Mouse (Mus musculus) limb, embryonic 14.5 days (tissue): ENCODE results near the gene Rplp2. TPM values are rescaled to one million over a fixed set of nuclear protein-coding genes. Genes with fewer than 3 reads are reported as not detected.
A peak's percentile ranks its signal among the peaks of the same experiment; 100 is the strongest.

ENCODE experiments used
- ATAC-seq: fragments of 200-750 bp; cut with Nextera tagmentation; 2 replicates; pipeline ENCODE4 v1.8.0; 2017; ENCODE audit warnings: low read depth, moderate number of reproducible peaks, moderate TSS enrichment; ENCODE audit not compliant: low FRiP score
- DNase-seq: peaks from one replicate; pipeline ENCODE4 v3.0.0-alpha.2; 2015; ENCODE audit warnings: low spot score
- H3K27ac ChIP-seq: fragments of 300-500 bp; sonication (generic); replicated peaks from 2 replicates; pipeline ENCODE4 v1.5.1; 2014; ENCODE audit warnings: low read depth, mild to moderate bottlenecking, low read length, moderate library complexity, mixed read lengths
- H3K27me3 ChIP-seq: fragments of 300-500 bp; sonication (generic); 2 replicates; pipeline ENCODE4 v1.6.1; 2014; ENCODE audit warnings: low read length, mixed read lengths; ENCODE audit not compliant: control insufficient read depth, insufficient read depth
- H3K36me3 ChIP-seq: fragments of 300-500 bp; sonication (generic); 2 replicates; pipeline ENCODE4 v1.6.1; 2014; ENCODE audit warnings: mild to moderate bottlenecking, low read length, moderate library complexity, mixed read lengths; ENCODE audit not compliant: control insufficient read depth, insufficient read depth
- H3K4me1 ChIP-seq: fragments of 300-500 bp; sonication (generic); 2 replicates; pipeline ENCODE4 v1.6.1; 2014; ENCODE audit warnings: antibody characterized with exemption, low read length, mixed read lengths; ENCODE audit not compliant: control insufficient read depth, insufficient read depth
- H3K4me2 ChIP-seq: fragments of 300-500 bp; sonication (generic); replicated peaks from 2 replicates; pipeline ENCODE4 v1.6.1; 2014; ENCODE audit warnings: low read depth, mild to moderate bottlenecking, low read length, moderate library complexity; ENCODE audit not compliant: severe bottlenecking
- H3K4me3 ChIP-seq: fragments of 300-500 bp; sonication (generic); replicated peaks from 2 replicates; pipeline ENCODE4 v1.5.1; 2014; ENCODE audit warnings: low read length
- H3K9ac ChIP-seq: fragments of 300-500 bp; sonication (generic); 2 replicates; pipeline ENCODE4 v1.6.1; 2014; ENCODE audit warnings: mild to moderate bottlenecking, low read depth, low read length, moderate library complexity; ENCODE audit not compliant: severe bottlenecking
- H3K9me3 ChIP-seq: fragments of 300-500 bp; sonication (generic); 2 replicates; pipeline ENCODE4 v1.6.1; 2016; ENCODE audit warnings: low read length; ENCODE audit not compliant: control insufficient read depth
- POLR2A ChIP-seq: fragments of 200-500 bp; IDR thresholded peaks from 2 replicates; pipeline ENCODE4 v1.8.0; 2012; ENCODE audit warnings: inconsistent platforms, mild to moderate bottlenecking, moderate library complexity, borderline replicate concordance; ENCODE audit not compliant: insufficient read depth, insufficient read length; ENCODE audit errors: extremely low read depth
- WGBS: fragments of 180-500 bp; shearing (Covaris S2); extraction: QIAGEN DNeasy Blood & Tissue Kit; methylation state at CpG from one replicate; pipeline ENCODE4 v1.1.7; 2014; 5-methylcytosine and 5-hydroxymethylcytosine counted together
- polyA plus RNA-seq, 2 experiments: library from polyadenylated mRNA; depleted of rRNA in 1 of 2; stranded (reverse) in 1 of 2; unstranded in 1 of 2; fragments of >200 nt; fragmentation: Nextera tagmentation in 1 of 2; extraction: Ambion mirVana in 1 of 2; gene quantifications; 2 replicates each; pipeline versions ENCODE4 v1.2.1 to v1.2.3; 2012 to 2014

Gene Rplp2
- polyA plus RNA-seq, 2 experiments, result 1,364 to 1,375 TPM

GRCm38 (mm10) chr7:141432186-141432611 lies 15.0 kb upstream of the Rplp2 start:
- ATAC-seq, result no peak

GRCm38 (mm10) chr7:141432741-141433516 lies 14.2 kb upstream of the Rplp2 start:
- no peak overlapping the region for H3K4me3 ChIP-seq
- no peak for ATAC-seq
- no peak overlapping the region for H3K9ac ChIP-seq
- peaks cover 32% of the 10 kb centered on the region for H3K4me1 ChIP-seq
- no peaks in the 10 kb centered on the region for H3K9me3 ChIP-seq
- H3K36me3 ChIP-seq, result peaks cover 39% of the 10 kb centered on the region
- DNase-seq, result no peak
- WGBS, result 93% methylated on average over 6 of the region's 6 CpGs
- H3K27ac ChIP-seq, result no peak overlapping the region
- H3K4me2 ChIP-seq, result no peak overlapping the region
- no peaks in the 10 kb centered on the region for H3K27me3 ChIP-seq
- TF ChIP-seq POLR2A, result no peak

More at GRCm38 (mm10) chr7:141432186-141432611, 15.0 kb upstream of the Rplp2 start:
- peaks cover 32% of the 10 kb centered on the region for H3K4me1 ChIP-seq
- no peak for DNase-seq
- no peak overlapping the region for H3K27ac ChIP-seq
- TF ChIP-seq POLR2A, result no peak
- peaks cover 39% of the 10 kb centered on the region for H3K36me3 ChIP-seq
- no peak overlapping the region for H3K4me3 ChIP-seq
- H3K4me2 ChIP-seq, result no peak overlapping the region
- no peak overlapping the region for H3K9ac ChIP-seq
- H3K27me3 ChIP-seq, result no peaks in the 10 kb centered on the region
- H3K9me3 ChIP-seq, result no peaks in the 10 kb centered on the region
- 70% methylated on average over 8 of the region's 8 CpGs for WGBS

GRCm38 (mm10) chr7:141433517-141434400 lies 13.4 kb upstream of the Rplp2 start:
- WGBS, result 68% methylated on average over 15 of the region's 15 CpGs
- Histone ChIP-seq H3K4me2 (peak overlapping the region; percentile 83), H3K36me3 (peaks cover 39% of the 10 kb centered on the region), H3K27ac (no peak overlapping the region), H3K4me1 (peaks cover 32% of the 10 kb centered on the region), H3K4me3 (peak overlapping the region; percentile 47), H3K9ac (peak overlapping the region; percentile 66), H3K9me3 (no peaks in the 10 kb centered on the region), H3K27me3 (no peaks in the 10 kb centered on the region)
- DNase-seq (no peak), ATAC-seq (no peak)
- TF ChIP-seq POLR2A, result no peak

GRCm38 (mm10) chr7:141434464-141434863 lies 12.7 kb upstream of the Rplp2 start:
- 9% methylated on average over 7 of the region's 8 CpGs for WGBS
- DNase-seq, result peak; percentile 63

More at GRCm38 (mm10) chr7:141434464-141434863, 12.7 kb upstream of the Rplp2 start:
- Histone ChIP-seq H3K4me3 (peak overlapping the region; percentile 47), H3K9ac (peak overlapping the region; percentile 66), H3K27ac (no peak overlapping the region), H3K27me3 (no peaks in the 10 kb centered on the region), H3K36me3 (peaks cover 40% of the 10 kb centered on the region), H3K9me3 (no peaks in the 10 kb centered on the region), H3K4me1 (peaks cover 26% of the 10 kb centered on the region), H3K4me2 (peak overlapping the region; percentile 83)
- TF ChIP-seq POLR2A, result no peak
- ATAC-seq, result no peak
